ENCODE assay signal across 33 mouse cellular contexts in genomic region chr1:24102579-24103149, GRCm38 (mm10). TPM values are rescaled to one million over a fixed set of nuclear protein-coding genes. Genes with fewer than 3 reads are reported as not detected.
DNase-seq lines count a peak whose midpoint lies in the region; ATAC-seq and TF ChIP-seq lines count a peak whose summit lies in the region.
"Had no signal": no experiment of that assay in that cellular context is flagged by ENCODE, and none has a peak within 500 bp of the region (broad histone marks: within the 10 kb centered on the region; RNA-seq: fewer than 3 reads in every experiment).

No protein-coding gene starts in this region.

- H3K27ac ChIP-seq in limb, embryonic 15.5 days = 0 out of 2 replicates have a peak overlapping the region, but pooled peaks have one; percentile 8
- H3K27ac ChIP-seq in limb, embryonic 10.5 days = no peak overlapping the region
- H3K27ac ChIP-seq in stomach, postnatal 0 days (replicated peaks) = no peak overlapping the region
- H3K27ac ChIP-seq: forebrain, embryonic 13.5 days; heart, embryonic 13.5 days; hindbrain, embryonic 10.5 days; hindbrain, embryonic 15.5 days; limb, embryonic 13.5 days; liver, embryonic 12.5 days; macrophage; midbrain, embryonic 10.5 days; neural tube, embryonic 12.5 days had no signal

- 54% methylated on average over 10 of the region's 10 CpGs for WGBS in limb, embryonic 15.5 days
- 70% methylated on average over 10 of the region's 10 CpGs for WGBS in limb, embryonic 10.5 days
- WGBS in stomach, postnatal 0 days = 60% methylated on average over 10 of the region's 10 CpGs

- no peak overlapping the region for H3K4me2 ChIP-seq in limb, embryonic 15.5 days
- H3K4me2 ChIP-seq in stomach, postnatal 0 days (replicated peaks; ENCODE audit: low read depth) = no peak overlapping the region
- H3K4me2 ChIP-seq: forebrain, embryonic 13.5 days; heart, embryonic 13.5 days; hindbrain, embryonic 15.5 days; limb, embryonic 13.5 days; liver, embryonic 12.5 days; neural tube, embryonic 12.5 days had no signal

- peaks cover 4% of the 10 kb centered on the region; the same call in 1 of the 2 replicates for H3K4me1 ChIP-seq in limb, embryonic 15.5 days
- H3K4me1 ChIP-seq in limb, embryonic 10.5 days = peaks cover 20% of the 10 kb centered on the region
- peaks cover 4% of the 10 kb centered on the region; the same call in 1 of the 2 replicates for H3K4me1 ChIP-seq in stomach, postnatal 0 days (replicated peaks; ENCODE audit: control insufficient read depth, insufficient read depth)
- H3K4me1 ChIP-seq: liver, embryonic 12.5 days had no signal

- no peak for TF ChIP-seq CTCF in stomach, postnatal 0 days (IDR thresholded peaks at IDR 0.05; ENCODE audit: low read depth)

- no peaks in the 10 kb centered on the region for H3K9me3 ChIP-seq in limb, embryonic 15.5 days
- no peaks in the 10 kb centered on the region for H3K9me3 ChIP-seq in limb, embryonic 10.5 days (replicated peaks)
- H3K9me3 ChIP-seq in stomach, postnatal 0 days (ENCODE audit: control insufficient read depth, low read length) = no peaks in the 10 kb centered on the region
- H3K9me3 ChIP-seq: forebrain, embryonic 13.5 days; heart, embryonic 13.5 days; hindbrain, embryonic 10.5 days; hindbrain, embryonic 15.5 days; limb, embryonic 13.5 days; liver, embryonic 12.5 days; midbrain, embryonic 10.5 days; neural tube, embryonic 12.5 days had no signal

- no peak overlapping the region for H3K9ac ChIP-seq in limb, embryonic 15.5 days
- no peak overlapping the region for H3K9ac ChIP-seq in stomach, postnatal 0 days (ENCODE audit: low read length)
- H3K9ac ChIP-seq: forebrain, embryonic 13.5 days; heart, embryonic 13.5 days; hindbrain, embryonic 15.5 days; limb, embryonic 13.5 days; liver, embryonic 12.5 days; neural tube, embryonic 12.5 days had no signal

- no peak for TF ChIP-seq EP300 in stomach, postnatal 0 days (optimal IDR thresholded peaks at IDR 0.05)

- no peak for ATAC-seq in limb, embryonic 15.5 days (ENCODE audit: insufficient number of reproducible peaks, low FRiP score, low TSS enrichment, low read depth)
- ATAC-seq in granulocyte monocyte progenitor cell, adult 5-6 weeks (replicated peaks; ENCODE audit: poor library complexity, severe bottlenecking) = peak; percentile 59
- peak; percentile 48; the same call in 1 of the 2 replicates for ATAC-seq in megakaryocyte, adult 5-6 weeks (ENCODE audit: poor library complexity, severe bottlenecking)
- ATAC-seq in stomach, postnatal 0 days (ENCODE audit: low FRiP score, low TSS enrichment) = peak; percentile 28
- ATAC-seq: activated CD4-positive, CD25-positive, alpha-beta regulatory T cell, adult 4 months; CD4-positive, CD25-positive, alpha-beta regulatory T cell, adult 4 months; forebrain, embryonic 13.5 days; inflammation-experienced regulatory T-cells, adult 6 months; liver, embryonic 12.5 days; lung, postnatal 0 days; midbrain, embryonic 16.5 days had no signal

- DNase-seq in limb, embryonic 10.5 days (ENCODE audit: low spot score) = no peak
- peak; percentile 44 for DNase-seq in stomach, postnatal 0 days (ENCODE audit: low spot score)
- no peak for DNase-seq in layer of hippocampus, postnatal 36 days
- no peak for DNase-seq in spleen, postnatal 36 days (ENCODE audit: low spot score in 2 of 2)
- DNase-seq in gastrocnemius, postnatal 25 days = no peak
- DNase-seq: adrenal gland, adult 2 months; adrenal gland, postnatal 36 days; cerebellum, adult 2 months; gastrocnemius, postnatal 36 days; heart, postnatal 10 days; kidney, adult 8-10 months; kidney, postnatal 10 days; layer of hippocampus, adult 9-11 months; lung, adult 18-20 months; right cerebral cortex, adult 18-20 months; thymus, postnatal 25 days had no signal

- no peaks in the 10 kb centered on the region for H3K36me3 ChIP-seq in limb, embryonic 15.5 days
- no peaks in the 10 kb centered on the region for H3K36me3 ChIP-seq in limb, embryonic 10.5 days
- no peaks in the 10 kb centered on the region for H3K36me3 ChIP-seq in stomach, postnatal 0 days (ENCODE audit: control insufficient read depth, insufficient read depth, low read length)
- H3K36me3 ChIP-seq: heart, embryonic 13.5 days; hindbrain, embryonic 10.5 days; hindbrain, embryonic 15.5 days; limb, embryonic 13.5 days; liver, embryonic 12.5 days; midbrain, embryonic 10.5 days; neural tube, embryonic 12.5 days had no signal

- H3K27me3 ChIP-seq in limb, embryonic 15.5 days = no peaks in the 10 kb centered on the region
- H3K27me3 ChIP-seq in limb, embryonic 10.5 days (ENCODE audit: low read depth, poor library complexity, severe bottlenecking) = no peaks in the 10 kb centered on the region
- H3K27me3 ChIP-seq in stomach, postnatal 0 days (ENCODE audit: control insufficient read depth, insufficient read depth, low read length) = no peaks in the 10 kb centered on the region
- H3K27me3 ChIP-seq: forebrain, embryonic 13.5 days; heart, embryonic 13.5 days; hindbrain, embryonic 15.5 days; limb, embryonic 13.5 days; neural tube, embryonic 12.5 days had no signal

- no peak overlapping the region for H3K4me3 ChIP-seq in limb, embryonic 15.5 days
- no peak overlapping the region for H3K4me3 ChIP-seq in limb, embryonic 10.5 days
- no peak overlapping the region for H3K4me3 ChIP-seq in stomach, postnatal 0 days (ENCODE audit: low read depth, low read length)
- H3K4me3 ChIP-seq: forebrain, embryonic 13.5 days; heart, embryonic 13.5 days; hindbrain, embryonic 10.5 days; hindbrain, embryonic 15.5 days; limb, embryonic 13.5 days; liver, embryonic 12.5 days; midbrain, embryonic 10.5 days; neural tube, embryonic 12.5 days had no signal

RNA-seq across cellular contexts. Expression of gene Fam135a, which starts 2.5 kb away (rescaled TPM):
- polyA plus RNA-seq in limb, embryonic 15.5 days (2015; fragmentation: Nextera tagmentation; extraction: Ambion mirVana) = 32.5 and 34.4 TPM in 2 replicates
- 32.1 and 39.2 TPM in 2 replicates for polyA plus RNA-seq in limb, embryonic 10.5 days (2016; fragmentation: Nextera tagmentation; extraction: Ambion mirVana)
- 2.1 and 6.0 TPM in 2 replicates for total RNA-seq in granulocyte monocyte progenitor cell, adult 5-6 weeks (2014; fragmentation: Nextera tagmentation)
- 1.8 TPM in 2 replicates for total RNA-seq in granulocyte monocyte progenitor cell, adult 5-6 weeks (2017)
- 1.5 and 1.7 TPM in 2 replicates for total RNA-seq in megakaryocyte, adult 5-6 weeks (2015)
- total RNA-seq in megakaryocyte, adult 5-6 weeks (2017) = 1.3 and 2.0 TPM in 2 replicates
- 17.6 and 20.5 TPM in 2 replicates for polyA plus RNA-seq in stomach, postnatal 0 days (2015; fragmentation: Nextera tagmentation; extraction: Ambion mirVana)
- 10 to 100 TPM; 24.9 to 25.4 TPM for total RNA-seq in layer of hippocampus, postnatal 36 days (2021)
- total RNA-seq in gastrocnemius, postnatal 25 days (2021) = 10 to 100 TPM; 17.1 to 19.3 TPM
